Mouse (Mus musculus): ENCODE measurements at regions not wholly inside any gene's neighbourhood (a gene's known extent, or its start where the extent isn't known, plus 50 kb on each side); places are given as distances from the start of the nearest gene placed in this dataset.
A peak's percentile ranks its signal among the peaks of the same experiment; 100 is the strongest.

- no peak for DNase-seq
Observed at GRCm38 (mm10) chr1:151045334-151045733, 52.1 kb upstream of the Hmcn1 start.

GRCm38 (mm10) chr1:151046626-151047025, 53.4 kb upstream of the Hmcn1 start:
- no peak for DNase-seq

GRCm38 (mm10) chr1:151049726-151050506, 56.7 kb upstream of the Hmcn1 start:
- no peak for DNase-seq

- no peak for DNase-seq
Observed at GRCm38 (mm10) chr1:151050507-151050816, 57.2 kb upstream of the Hmcn1 start.

- no peak for DNase-seq
Observed at GRCm38 (mm10) chr1:151053268-151053667, 60.0 kb upstream of the Hmcn1 start.

GRCm38 (mm10) chr1:151055396-151055795, 62.2 kb upstream of the Hmcn1 start:
- no peak for DNase-seq

GRCm38 (mm10) chr1:151059546-151060136, 66.4 kb upstream of the Hmcn1 start:
- DNase-seq, result no peak

- DNase-seq, result no peak
Observed at GRCm38 (mm10) chr1:151065090-151065567, 71.9 kb upstream of the Hmcn1 start.

- no peak for DNase-seq
Observed at GRCm38 (mm10) chr1:151066379-151067128, 73.3 kb upstream of the Hmcn1 start.

- DNase-seq, result no peak
Observed at GRCm38 (mm10) chr1:151074508-151075314, 81.5 kb upstream of the Hmcn1 start.

GRCm38 (mm10) chr1:151075541-151075940, 82.3 kb upstream of the Hmcn1 start:
- no peak for DNase-seq

- peak; percentile 60 to 75 for DNase-seq
Observed at GRCm38 (mm10) chr1:151078909-151079522, 85.8 kb upstream of the Hmcn1 start.

- no peak for DNase-seq
Observed at GRCm38 (mm10) chr1:151079614-151080360, 86.6 kb upstream of the Hmcn1 start.

- DNase-seq, result no peak
Observed at GRCm38 (mm10) chr1:151080510-151080980, 87.3 kb upstream of the Hmcn1 start.

GRCm38 (mm10) chr1:151082510-151083033, 89.3 kb upstream of the Hmcn1 start:
- no peak for DNase-seq

- no peak for DNase-seq
Observed at GRCm38 (mm10) chr1:151083806-151084205, 90.6 kb upstream of the Hmcn1 start.

- no peak for DNase-seq
Observed at GRCm38 (mm10) chr1:151086111-151086859, 93.0 kb upstream of the Hmcn1 start.

- no peak for DNase-seq
Observed at GRCm38 (mm10) chr1:151087151-151087660, 94.0 kb upstream of the Hmcn1 start.

GRCm38 (mm10) chr1:151087811-151088511, 94.4 kb upstream of the Gm47985 start:
- DNase-seq, result no peak

Measured in cerebellum, adult 18-20 months (tissue).